Mouse (Mus musculus): ENCODE results near the gene Hpcal4.

- TF ChIP-seq HCFC1 (IDR thresholded peaks at IDR 0.05; ENCODE audit: borderline replicate concordance, insufficient read depth, low read length) (no peak), ZC3H11A (IDR thresholded peaks at IDR 0.05; ENCODE audit: borderline replicate concordance, low read depth, low read length) (no peak)
These were observed 27.2 kb upstream of the Hpcal4 start for GRCm38 (mm10) chr4:123155840-123156239.

Measured in ES-E14 (cell line).